Mouse (Mus musculus) G1E (cell line): ENCODE results near the gene Rgs9bp.
A peak's percentile ranks its signal among the peaks of the same experiment; 100 is the strongest.

Experiments used
- CTCF ChIP-seq: IDR thresholded peaks from 2 replicates; pipeline ENCODE4 v1.5.1; 2012; ENCODE audit warnings: low read depth, low read length, inconsistent platforms, mixed read lengths
- GATA1 ChIP-seq: IDR thresholded peaks from 2 replicates; pipeline ENCODE4 v1.6.1; 2012; ENCODE audit warnings: borderline replicate concordance, low read length, inconsistent platforms, mixed read lengths
- GATA2 ChIP-seq: IDR thresholded peaks from 2 replicates; pipeline ENCODE4 v1.6.1; 2012; ENCODE audit warnings: low read depth, low read length, inconsistent platforms, borderline replicate concordance
- POLR2AphosphoS5 ChIP-seq: IDR thresholded peaks from 2 replicates; pipeline ENCODE4 v1.6.1; 2012; ENCODE audit warnings: low read depth, low read length, inconsistent platforms; ENCODE audit not compliant: insufficient replicate concordance
- TAL1 ChIP-seq: conservative IDR thresholded peaks from 2 replicates; pipeline ENCODE4 v1.6.1; 2012; ENCODE audit warnings: low read depth, low read length, inconsistent platforms, mixed read lengths

- TF ChIP-seq CTCF (0 out of 2 replicates have a peak, but pooled peaks have one; percentile 18), GATA2 (no peak), POLR2AphosphoS5 (no peak), GATA1 (no peak), TAL1 (no peak)
These were observed 47.8 kb downstream of the Rgs9bp start, which contains the start of gene Tdrd12 for GRCm38 (mm10) chr7:35537562-35537961.
